Mouse (Mus musculus): ENCODE measurements around the gene Nrcam. TPM values are rescaled to one million over a fixed set of nuclear protein-coding genes. Genes with fewer than 3 reads are reported as not detected.

The Nrcam gene
- total RNA-seq, 2 experiments from 2014 or later: 0.30 to 0.94 TPM

DNA sequence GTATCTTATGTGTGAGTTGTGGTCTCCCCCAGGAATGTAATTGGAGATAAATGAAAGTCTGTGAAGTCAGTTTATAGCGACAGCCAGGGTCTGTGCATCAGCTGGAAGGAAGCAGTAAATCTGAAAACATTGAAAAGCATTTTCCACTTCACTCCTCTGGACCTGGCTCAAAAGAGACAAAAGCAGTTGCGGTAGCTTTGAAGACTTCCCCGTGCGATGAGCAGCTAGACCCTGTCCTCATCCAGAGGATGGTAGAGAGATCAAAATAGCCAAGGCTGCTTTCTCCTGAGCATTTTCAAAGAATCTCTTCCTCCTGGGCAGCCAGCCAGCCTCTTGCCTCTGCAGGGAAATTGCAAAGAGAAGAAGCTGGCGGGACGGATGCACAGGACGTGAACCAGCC is 102.3 kb downstream of the Nrcam start:
- no peak for DNase-seq
- intact Hi-C loops (cut with DNase I): no loop called here

GRCm38 (mm10) chr12:44432727-44433126 is 104.0 kb downstream of the Nrcam start:
- intact Hi-C loops (cut with DNase I): no loop called here
- DNase-seq: no peak

DNA sequence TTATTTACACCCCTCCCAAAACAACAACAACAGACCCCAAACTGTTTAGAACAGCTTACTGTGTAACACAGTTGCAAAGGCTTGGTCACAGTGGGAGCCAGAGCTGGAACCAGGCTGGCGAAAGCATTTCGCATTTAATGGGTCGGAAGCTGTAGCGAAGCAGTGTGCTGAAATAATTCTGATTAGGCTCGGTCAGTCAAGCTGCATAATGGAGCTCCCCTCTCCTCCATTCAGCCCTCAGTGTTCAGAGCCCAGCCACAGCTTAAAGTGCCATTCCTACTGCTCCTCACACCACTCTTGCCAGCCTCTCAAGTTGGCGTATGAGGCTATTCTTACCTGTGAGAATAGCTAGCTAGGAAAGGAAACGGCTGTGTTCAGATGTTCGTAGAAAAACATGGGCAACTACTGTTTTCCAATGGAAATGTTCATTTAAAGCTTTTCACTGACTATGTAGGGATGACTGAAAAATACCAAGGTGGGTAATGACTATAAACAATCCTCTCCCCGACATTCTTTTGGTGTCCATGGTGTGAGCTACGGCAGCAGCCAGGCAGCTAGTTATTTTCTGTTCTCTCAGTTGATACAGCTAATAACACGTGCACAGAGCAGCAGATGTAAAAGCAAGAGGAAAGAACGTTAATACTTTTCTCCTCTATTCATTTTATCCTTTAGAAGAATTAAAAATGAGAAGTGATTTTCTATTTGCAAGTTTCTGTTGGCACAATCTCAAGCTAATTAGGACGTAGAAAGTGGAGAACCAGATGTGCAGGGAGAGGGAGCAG is 108.6 kb downstream of the Nrcam start:
- intact Hi-C loops (cut with DNase I): no loop called here
- no peak for DNase-seq

- no peak for DNase-seq
- intact Hi-C loops (cut with DNase I): no loop called here
These were observed 110.2 kb downstream of the Nrcam start for GRCm38 (mm10) chr12:44438884-44439283.

GRCm38 (mm10) chr12:44440230-44440629 is 111.5 kb downstream of the Nrcam start:
- no peak for DNase-seq
- intact Hi-C loops (cut with DNase I): no loop called here

DNA sequence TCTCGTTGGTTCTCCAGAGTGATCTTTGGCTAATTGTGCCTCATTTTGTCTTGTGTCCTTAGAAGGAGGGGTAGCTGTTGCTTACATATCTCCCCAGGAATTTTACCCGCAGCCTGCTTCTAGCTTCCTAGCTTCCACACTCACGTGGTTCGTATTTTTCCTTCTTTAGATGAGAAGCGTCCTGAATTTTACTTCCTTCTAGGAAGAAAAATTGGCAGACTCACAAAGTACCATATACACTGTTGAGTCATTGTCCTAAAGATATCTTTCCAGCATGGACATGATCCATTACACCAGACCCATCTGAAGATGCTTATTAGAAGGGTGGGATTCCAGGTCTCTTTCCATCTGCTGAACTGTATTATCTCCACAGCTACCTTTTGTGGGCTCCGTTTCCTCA is 122.2 kb downstream of the Nrcam start:
- intact Hi-C loops (cut with DNase I): no loop called here

GRCm38 (mm10) chr12:44451742-44452141 is 123.1 kb downstream of the Nrcam start:
- DNase-seq: no peak
- intact Hi-C loops (cut with DNase I): no loop called here

More for the DNA sequence above, 122.2 kb downstream of the Nrcam start:
- no peak for DNase-seq

- no peak for DNase-seq
These were observed 125.1 kb downstream of the Nrcam start for GRCm38 (mm10) chr12:44453791-44454190.

GRCm38 (mm10) chr12:44457961-44458360 is 129.3 kb downstream of the Nrcam start:
- no peak for DNase-seq
- intact Hi-C loops (cut with DNase I): no loop called here

More at GRCm38 (mm10) chr12:44453791-44454190, 125.1 kb downstream of the Nrcam start:
- intact Hi-C loops (cut with DNase I): no loop called here

DNA sequence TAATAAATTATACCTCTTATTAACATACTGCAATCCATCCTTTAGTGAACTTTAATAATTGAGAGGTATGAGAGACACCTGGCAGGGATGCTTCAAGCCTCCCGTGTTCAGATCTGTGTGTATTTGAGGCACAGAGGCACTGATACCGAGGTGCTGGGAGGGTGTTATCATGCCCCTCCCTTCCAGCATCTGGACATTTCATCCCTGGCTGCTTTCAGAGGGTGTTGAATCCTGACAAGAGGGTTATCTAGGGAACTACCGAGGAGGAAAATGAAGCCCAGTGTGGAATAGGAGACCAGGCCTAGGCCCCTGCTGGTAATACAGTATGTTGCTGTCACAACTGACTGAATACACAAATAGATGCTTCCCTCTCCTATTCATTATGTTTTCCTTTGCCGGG is 133.8 kb downstream of the Nrcam start:
- intact Hi-C loops (cut with DNase I): no loop called here
- DNase-seq: no peak

DNA sequence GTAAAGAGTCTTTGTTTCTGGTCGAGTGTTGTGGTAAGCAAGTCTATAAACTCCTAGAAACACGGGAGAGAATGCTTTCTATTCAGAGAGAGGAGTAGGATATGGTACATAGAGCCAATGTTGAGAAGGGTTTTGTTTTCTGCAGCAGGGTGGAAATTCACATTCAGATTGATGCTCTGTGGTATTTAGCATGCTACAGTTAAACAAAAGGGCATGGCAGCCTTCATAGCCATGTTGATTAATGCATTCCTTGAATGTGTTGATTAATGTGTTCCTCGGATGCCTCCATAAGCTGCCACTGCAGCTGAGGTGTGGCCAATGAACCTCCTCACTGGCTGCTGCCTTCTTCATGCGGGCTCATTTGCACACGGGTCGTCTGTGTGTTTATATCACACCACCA is 134.3 kb downstream of the Nrcam start:
- intact Hi-C loops (cut with DNase I): no loop called here
- DNase-seq: no peak

DNA sequence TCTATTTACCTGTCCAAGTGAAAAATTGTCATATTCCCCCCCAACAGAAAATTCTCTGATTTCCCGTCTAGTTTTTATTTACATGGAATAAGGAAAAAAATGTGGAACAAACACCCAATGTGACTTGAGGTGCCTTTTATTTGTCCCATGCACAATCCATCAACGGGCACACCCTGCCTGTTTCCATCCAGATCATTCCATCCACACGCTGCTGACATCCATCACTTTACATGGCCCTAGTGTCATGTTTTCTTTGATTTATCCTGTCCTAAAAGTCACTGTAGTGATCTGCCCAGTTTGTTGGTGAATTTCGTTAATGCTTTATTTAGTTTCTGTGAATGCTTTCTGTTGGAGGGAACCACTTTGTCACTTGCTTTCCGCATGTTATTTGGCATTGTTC is 142.4 kb downstream of the Nrcam start:
- DNase-seq: no peak
- intact Hi-C loops (cut with DNase I): no loop called here

GRCm38 (mm10) chr12:44475355-44475754 is 146.7 kb downstream of the Nrcam start:
- intact Hi-C loops (cut with DNase I): no loop called here
- no peak for DNase-seq

- intact Hi-C loops (cut with DNase I): no loop called here
- no peak for DNase-seq
These were observed 150.8 kb downstream of the Nrcam start for GRCm38 (mm10) chr12:44479260-44480030.

- no peak for DNase-seq
- intact Hi-C loops (cut with DNase I): no loop called here
These were observed 151.3 kb downstream of the Nrcam start for GRCm38 (mm10) chr12:44480031-44480419.

- intact Hi-C loops (cut with DNase I): no loop called here
- DNase-seq: no peak
These were observed 152.7 kb downstream of the Nrcam start for GRCm38 (mm10) chr12:44481415-44481814.

GRCm38 (mm10) chr12:44492759-44493479 is 164.2 kb downstream of the Nrcam start:
- intact Hi-C loops (cut with DNase I): no loop called here
- DNase-seq: no peak

GRCm38 (mm10) chr12:44497762-44498161 is 169.1 kb downstream of the Nrcam start:
- no peak for DNase-seq
- intact Hi-C loops (cut with DNase I): no loop called here

DNA sequence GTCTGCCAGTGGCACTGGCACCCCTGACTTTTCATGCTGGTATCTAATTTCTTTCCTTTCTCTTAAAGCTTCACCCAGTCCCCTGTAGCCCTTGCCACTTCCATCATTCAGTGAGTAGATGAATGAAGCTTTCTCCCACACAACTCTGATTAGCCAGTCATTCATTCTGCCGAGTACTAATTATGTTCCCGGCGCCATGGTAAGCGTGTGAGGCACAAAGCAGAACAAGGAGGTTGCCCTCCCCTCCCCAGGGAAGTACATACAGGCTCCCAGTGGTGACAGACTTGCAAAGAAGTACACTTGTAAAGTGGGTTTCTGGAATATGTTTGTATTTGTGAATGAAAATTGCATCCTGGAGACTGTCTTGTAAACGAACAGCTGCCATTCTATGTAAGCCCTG is 170.2 kb downstream of the Nrcam start:
- no peak for DNase-seq
- intact Hi-C loops (cut with DNase I): no loop called here

- intact Hi-C loops (cut with DNase I): no loop called here
- DNase-seq: no peak
These were observed 173.3 kb downstream of the Nrcam start for GRCm38 (mm10) chr12:44501807-44502487.

GRCm38 (mm10) chr12:44503737-44504136 is 175.1 kb downstream of the Nrcam start:
- intact Hi-C loops (cut with DNase I): no loop called here

More at GRCm38 (mm10) chr12:44503737-44504136, 175.1 kb downstream of the Nrcam start:
- DNase-seq: no peak
